Mouse (Mus musculus): Measurements from ENCODE around the gene Aldh4a1.

Aldh4a1 gene

DNA sequence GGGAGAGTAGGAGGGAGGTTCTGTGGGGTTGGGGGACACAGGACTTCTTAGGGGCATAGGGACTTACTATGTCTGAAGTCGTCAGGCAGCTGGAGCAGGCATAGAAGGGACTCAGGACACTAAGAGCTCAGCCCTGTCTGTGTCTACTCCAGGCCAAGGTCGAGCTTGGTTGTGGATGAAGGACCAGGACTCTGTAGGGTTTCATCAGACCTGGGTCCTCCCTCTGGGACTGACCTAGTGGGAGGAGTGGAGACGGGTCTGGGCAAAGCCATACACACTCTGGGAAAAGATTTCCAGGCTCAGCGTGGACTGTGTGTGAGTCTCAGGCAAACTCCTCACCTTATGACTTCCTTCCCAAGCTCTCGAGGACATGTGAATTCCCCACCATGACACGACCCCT lies 2.9 kb upstream of the Aldh4a1 start:
- DNase-seq (ENCODE audit: low read depth, low spot score), result no peak

DNA sequence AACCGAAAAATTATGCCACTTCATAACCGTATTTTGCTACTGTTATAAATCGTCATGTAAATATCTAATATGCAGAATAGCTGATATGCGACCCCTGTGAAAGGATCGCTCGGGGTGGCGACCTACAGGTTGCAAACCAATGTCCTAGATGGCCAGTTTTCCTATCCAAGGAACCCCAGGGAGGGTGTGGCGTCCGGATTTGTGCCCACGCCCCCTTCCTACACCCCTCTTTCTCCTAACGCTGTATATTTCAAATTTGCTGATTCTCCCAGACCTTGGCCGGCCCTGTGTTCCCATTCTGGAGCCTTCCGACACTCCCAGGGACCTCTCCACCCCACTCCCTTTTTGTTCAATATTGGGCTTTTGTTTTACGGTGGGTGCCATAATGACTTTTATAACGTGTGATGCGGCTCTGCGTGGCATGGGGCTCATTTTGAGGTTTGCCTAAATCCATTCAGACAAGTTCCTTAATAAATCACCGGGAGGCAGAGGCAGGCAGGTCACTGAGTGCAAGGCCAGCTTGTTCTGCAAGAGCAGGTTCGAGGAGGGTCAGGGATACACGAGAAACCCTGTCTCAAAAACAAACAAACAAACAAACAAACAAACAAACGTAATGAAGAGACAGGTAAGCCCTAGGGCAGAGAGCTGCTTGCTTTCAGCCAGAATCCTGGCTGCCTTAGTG lies 909 bp downstream of the Aldh4a1 start:
- no peak for DNase-seq (ENCODE audit: low read depth, low spot score)

DNA sequence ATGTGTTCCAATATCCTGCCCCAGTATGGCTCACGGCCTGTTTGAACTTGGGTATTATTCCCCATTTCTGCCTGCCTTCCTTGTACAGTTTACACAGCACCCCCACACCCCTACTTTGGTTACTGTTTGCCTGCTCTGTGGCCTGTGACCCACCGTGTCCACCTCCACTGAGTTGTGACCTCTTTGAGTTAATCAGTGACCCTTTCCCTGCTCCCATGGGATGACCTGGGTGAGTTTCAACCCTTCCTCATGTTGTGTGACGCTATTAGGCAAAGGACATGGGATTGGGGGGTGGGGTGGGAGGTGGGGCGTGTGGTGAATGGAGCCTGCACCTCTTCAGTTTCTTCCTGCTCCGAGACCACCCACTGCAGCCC lies 1.4 kb downstream of the Aldh4a1 start:
- no peak for DNase-seq (ENCODE audit: low read depth, low spot score)

DNA sequence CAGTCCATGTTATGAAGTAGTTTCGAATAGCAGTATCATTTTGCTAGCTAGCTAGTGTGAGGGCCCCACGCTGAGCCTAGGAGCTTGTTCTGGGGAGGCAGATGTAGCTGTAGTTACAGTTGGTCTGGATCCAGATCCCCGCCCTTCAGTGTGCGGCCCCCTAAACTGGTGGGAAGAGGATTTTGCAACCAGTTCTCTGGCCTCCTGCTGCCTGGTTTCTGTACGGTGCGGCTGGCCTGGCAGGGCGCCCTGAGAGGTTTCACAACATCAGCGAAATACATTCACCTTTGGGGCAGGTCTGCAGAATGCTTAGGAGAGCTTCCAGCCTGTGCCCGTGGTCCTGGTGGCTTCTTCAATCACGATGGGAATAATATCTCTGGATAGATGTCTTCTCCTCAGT lies 2.0 kb downstream of the Aldh4a1 start:
- no peak for DNase-seq (ENCODE audit: low read depth, low spot score)

DNA sequence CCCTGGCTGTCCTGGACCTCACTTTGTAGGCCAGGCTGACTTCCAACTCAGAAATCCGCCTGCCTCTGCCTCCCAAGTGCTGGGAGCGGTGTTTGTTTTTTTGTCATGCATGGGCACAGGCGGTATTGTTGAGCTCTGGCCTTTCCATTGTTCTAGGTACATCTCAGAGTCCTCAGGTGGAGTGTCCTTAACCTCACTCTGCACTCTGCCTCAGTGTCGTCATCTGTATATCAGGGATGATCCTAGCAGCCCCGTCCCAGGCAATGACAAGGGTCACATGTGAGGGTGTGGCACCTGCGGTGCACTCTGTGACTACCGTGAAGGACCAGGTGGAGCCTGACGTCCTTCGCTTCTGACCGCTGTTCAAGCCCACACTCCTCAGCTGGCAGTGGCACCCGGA lies 4.7 kb downstream of the Aldh4a1 start:
- DNase-seq (ENCODE audit: low read depth, low spot score), result no peak

DNA sequence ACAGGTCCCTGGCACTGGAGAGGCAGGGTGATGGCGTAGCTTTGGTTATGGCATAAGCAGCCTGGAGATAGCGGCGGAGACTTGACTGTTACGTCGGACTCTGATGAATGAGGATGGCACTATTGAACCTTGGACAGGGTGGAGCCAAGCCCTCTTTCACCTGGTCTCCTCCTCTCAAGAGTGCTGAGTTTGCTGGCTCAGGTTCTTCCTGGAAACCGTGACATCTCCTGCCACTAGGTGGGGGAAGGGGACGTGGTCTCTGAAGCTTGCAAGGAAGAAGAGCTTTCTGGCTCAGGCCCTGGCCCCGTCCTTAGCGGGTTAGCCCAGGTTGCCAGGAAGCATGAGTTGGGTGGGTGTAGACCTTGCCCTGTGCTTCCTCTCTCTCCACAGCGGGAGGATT lies 7.5 kb downstream of the Aldh4a1 start:
- no peak for DNase-seq (ENCODE audit: low read depth, low spot score)

DNA sequence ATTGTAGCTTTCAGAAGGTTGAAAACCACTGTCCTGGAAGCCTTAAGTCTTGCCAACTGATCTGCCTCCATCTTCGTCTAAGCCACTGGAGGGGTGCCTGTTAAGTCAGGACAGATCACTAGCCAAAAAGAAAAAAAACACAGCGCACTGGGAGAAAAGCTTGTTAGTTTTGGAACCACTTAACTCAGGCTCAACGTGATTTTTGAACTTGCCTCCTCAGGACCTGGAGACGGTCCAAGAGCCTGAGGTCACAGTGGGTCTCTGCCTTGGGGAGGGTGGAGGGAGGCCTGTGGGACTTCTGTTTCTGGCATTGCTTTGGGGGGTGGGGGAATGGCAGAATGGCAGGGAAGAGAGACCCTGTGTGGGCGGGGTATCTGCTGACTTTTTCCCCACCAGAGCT lies 8.5 kb downstream of the Aldh4a1 start:
- no peak for DNase-seq (ENCODE audit: low read depth, low spot score)

DNA sequence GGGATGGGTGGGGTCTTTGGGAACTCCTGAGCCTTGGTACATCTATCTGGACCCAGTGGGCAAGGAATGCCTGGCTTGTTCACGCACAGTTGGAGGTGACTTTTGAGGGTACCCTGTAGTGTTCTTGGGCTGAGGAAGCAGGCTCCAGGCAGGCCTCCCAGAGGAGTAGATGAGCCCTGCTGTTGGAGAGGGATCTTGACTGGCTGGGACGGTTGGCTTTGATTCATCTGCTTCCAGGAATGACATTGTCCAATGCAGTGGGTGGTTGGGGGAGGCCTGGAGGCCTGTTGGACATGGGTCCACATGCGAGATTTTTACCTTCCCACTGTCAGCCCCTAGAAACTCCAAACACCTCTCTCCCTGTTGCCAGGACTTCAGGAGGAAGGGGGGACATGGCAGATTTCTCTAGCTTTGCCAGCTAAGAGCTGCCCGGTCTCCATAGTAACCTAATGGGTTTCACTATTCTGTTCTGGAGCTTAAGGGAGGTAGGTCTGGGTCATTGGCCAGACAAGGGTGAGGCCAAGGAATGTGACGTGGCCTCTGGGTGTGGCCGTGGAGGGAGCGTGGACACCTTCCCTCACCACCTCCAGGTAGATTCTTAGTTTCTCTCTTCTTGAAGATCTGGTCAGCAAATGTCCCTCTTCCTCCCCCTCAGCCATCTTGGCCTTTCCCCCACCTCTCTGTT lies 9.0 kb downstream of the Aldh4a1 start:
- DNase-seq (ENCODE audit: low read depth, low spot score), result no peak

DNA sequence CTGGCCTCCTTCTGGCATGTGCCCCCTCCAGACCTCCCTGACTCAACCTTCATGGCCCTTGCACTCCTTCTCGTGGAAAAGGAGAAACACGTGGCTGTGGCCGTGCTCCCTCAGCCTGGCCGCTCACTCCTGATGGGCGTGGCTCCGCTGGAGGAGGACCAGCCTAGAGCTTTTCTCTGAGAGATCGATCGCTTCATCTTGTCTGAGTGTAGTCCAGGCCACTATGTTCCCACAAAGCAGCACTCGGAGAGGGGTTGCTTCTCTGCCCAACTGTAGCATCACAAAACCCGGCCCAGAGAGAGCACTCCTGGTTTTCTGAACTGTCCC lies 9.6 kb downstream of the Aldh4a1 start:
- DNase-seq (ENCODE audit: low read depth, low spot score), result no peak

DNA sequence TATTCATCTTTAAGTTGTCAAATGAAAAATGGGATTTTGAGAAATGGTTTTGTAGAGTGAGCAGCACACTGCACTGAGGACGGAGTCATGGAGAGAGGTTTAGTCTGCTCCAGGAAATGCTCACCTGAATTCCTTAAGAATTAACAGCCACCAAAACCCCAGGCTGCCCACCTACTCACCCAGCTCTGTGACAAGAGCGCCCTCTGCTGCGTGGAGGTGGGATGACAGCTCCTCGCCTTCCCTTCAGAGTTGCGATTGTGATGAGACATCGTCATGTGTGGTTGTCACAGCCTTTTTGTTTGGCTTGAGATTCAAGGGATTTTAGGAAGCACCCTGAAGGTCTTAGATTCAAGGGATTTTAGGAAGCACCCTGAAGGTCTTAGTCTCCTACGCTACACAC lies 13.7 kb downstream of the Aldh4a1 start:
- no peak for DNase-seq (ENCODE audit: low read depth, low spot score)

DNA sequence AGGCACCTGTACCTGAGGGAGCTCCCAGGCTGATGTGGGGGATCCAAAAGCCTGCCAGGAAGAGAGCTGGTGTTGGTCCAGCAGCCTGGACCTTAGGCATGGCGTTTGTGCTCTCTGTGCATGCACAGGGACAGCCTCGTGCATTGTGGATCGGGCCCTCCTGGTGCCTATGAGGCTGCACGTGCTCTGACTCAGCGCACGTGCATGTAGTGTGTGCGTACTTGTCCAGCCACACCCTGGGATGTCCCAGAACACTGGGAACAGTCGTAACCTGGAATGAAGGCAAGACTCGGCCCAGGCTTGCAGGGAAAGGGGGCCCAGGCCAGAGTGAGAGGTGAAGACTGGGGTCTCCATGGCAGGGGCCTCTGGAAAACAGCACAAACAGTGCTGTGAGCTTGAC lies 15.2 kb downstream of the Aldh4a1 start:
- no peak for DNase-seq (ENCODE audit: low read depth, low spot score)

DNA sequence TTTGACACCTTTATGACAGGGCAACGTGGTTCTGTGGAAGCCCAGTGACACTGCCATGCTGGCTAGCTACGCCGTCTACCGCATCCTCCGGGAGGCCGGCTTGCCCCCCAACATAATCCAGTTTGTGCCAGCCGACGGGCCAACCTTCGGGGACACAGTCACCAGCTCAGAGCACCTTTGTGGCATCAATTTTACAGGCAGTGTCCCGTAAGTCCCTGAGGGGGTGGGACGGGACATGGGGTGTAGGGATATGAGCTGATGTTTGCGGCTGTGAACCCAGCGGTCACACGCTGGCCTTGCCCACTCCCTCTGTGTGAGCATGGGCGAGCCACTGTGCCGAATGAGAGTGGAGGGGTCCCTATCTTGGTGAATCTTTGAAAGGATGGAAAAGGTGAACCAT lies 15.7 kb downstream of the Aldh4a1 start:
- no peak for DNase-seq (ENCODE audit: low read depth, low spot score)

DNA sequence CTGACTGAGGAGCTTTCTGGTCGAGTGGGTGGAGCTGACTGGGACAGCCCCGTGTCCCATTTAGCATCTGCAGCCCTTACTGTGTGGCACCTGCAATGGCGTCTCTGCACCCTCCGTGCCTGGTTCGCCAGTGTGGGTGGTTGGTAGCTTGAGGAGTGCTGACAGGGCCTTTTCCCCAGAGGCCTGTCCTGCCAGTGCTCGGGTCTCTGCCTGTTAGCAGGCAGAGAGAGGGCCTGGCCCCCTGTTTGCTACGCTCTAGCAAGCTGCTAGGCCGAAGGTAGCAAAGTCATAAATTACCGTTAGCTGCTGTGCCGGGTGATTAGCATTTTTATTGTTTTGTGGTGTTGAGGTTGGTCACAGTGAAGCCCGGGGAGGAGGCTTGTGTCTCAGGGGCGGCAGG lies 17.1 kb downstream of the Aldh4a1 start:
- DNase-seq (ENCODE audit: low read depth, low spot score), result no peak

DNA sequence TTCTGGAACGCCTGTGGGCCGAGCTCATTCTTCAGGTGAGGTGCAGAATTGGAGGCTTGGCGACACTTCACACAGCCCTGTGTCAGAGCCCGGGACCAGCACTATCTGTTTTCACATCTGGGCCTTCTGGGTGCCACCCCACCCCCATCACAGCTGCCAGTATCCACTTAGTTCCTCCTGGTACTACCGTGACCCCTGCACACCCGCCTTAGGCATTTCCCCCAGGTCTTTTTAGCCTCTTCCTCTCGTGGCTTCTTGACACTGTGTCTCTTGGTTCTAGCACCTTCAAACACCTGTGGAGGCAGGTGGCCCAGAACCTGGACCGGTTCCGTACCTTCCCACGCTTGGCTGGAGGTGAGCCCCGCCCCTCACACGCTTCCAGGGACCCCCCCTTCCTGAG lies 17.7 kb downstream of the Aldh4a1 start:
- no peak for DNase-seq (ENCODE audit: low read depth, low spot score)

DNA sequence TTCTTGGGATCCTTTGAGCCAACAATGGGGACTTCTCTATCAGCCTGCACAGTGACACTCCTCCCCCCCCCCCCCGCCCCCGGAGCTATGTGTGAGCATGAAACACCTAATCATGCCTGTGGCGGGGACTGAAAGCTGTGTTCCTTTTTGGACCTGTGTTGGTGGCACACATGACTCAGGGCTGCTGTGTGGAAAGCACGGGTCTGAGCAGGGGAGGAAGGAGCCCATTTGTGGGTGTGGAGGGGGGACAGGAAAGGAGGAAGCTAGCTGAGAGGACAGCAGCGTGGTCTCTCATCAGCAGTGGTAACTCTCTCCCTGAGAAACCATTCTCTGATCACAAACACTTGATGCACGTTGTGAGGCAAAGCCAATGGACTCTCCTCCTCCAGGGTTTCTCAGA lies 18.1 kb downstream of the Aldh4a1 start:
- DNase-seq (ENCODE audit: low read depth, low spot score), result no peak

DNA sequence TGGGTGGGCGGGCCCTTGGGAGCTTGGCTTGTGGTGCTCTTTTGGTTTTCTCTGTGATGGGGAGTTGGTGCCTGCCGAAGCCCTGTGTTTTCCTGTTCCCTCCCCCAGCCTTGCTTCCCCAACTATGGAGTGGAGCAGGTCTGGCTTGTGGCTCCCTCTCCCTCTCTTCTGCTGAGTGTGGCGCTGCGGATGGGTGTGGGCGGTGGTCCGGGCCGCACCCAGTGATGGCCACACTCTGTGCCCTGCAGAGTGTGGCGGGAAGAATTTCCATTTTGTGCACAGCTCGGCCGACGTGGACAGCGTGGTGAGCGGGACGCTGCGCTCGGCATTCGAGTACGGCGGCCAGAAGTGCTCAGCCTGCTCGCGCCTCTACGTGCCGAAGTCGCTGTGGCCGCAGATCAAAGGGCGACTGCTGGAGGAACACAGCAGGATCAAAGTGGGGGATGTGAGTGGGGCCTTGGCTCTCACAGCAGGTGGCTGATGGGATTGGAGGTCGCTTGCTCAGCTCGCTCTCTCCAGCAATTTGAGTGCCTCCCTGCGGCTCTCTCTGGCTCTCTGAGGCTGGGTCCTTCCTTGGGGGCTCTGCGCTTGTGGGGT lies 19.3 kb downstream of the Aldh4a1 start:
- DNase-seq (ENCODE audit: low read depth, low spot score), result no peak

DNA sequence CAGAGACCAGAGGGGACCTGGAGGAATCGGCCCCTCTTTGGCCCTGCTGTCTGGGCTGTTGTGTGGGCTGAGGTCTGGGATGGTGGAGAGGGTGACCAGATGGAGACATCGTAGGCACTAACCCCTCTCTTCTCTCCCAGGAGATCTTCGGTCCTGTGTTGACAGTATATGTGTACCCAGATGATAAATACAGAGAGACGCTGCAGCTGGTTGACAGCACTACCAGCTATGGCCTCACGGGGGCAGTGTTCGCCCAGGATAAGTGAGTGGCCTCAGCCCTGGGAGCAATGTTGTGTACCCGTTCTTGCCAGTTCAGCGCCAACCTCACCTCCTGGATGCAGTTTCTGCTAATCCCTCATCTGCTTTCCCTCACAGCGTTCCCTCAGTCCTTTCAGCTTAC lies 21.3 kb downstream of the Aldh4a1 start:
- peak; percentile 19 for DNase-seq (ENCODE audit: low read depth, low spot score)

DNA sequence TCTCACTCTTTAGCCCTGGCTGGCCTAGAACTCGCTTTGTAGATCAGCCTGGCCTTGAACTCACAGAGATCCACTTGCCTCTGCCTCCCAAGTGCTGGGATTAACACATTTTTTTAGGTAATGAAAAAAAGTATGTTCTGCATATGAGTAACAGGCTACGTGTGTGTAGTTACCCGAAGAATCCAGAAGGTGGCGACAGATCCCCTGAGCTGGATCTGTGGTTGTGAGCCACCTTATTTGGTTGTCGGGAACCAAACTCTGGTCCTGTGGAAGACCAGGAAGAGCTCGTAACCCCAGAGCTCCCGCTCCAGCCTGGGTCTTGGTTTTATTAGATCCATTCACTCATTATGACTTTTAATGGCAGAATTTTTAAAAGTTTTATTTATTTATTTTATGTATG lies 24.2 kb downstream of the Aldh4a1 start:
- no peak for DNase-seq (ENCODE audit: low read depth, low spot score)

DNA sequence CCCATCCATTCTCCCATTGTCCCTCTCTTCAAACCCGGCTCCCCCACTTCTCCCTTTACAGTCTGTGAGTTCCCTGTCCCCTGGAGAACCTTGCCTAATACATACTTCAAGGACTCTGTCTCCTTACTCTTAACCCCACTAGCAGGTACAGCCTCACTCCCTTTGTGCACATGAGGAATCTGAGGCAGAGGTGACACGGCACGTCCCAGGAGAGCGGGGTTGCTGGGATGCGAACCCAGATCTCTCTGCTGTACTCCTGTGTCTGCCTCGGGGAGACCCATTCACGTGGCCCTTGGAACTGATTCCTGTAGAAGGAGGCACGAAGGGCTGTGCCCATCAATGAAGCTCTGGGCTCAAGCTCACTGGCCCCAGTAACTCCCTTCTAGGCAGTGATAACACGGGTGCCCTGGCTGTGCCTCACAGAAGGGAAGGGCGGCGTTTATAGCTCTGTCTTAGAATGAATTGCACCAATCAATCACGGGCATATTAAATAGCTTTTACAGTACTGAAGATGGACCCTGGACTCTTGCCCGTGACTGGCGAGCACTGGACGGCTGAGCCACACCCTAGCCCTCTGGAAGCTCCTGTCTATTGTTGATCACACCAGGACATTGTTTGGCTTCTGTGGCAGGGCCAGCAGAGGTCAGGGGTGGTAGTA lies 27.5 kb downstream of the Aldh4a1 start:
- DNase-seq (ENCODE audit: low read depth, low spot score), result no peak

DNA sequence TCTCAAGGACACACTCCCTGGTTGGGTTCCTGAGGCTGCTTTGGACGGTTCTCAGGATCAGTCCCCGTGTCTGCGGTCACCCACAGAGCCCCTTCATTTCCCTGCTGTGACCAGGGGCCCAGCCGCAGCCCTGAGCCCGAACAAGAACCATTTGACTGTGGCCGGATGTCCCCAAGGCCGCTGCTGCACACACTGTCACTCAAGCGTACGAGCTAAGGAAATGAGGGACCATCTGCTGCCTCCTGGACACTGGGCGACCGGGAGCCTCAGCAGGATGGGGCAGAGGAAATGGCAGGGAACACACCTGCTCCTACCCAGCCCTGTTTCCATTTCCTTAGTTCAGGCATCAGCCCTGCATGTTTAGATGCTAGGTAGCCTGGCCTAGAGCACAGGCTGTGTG lies 28.2 kb downstream of the Aldh4a1 start:
- DNase-seq (ENCODE audit: low read depth, low spot score), result no peak

DNA sequence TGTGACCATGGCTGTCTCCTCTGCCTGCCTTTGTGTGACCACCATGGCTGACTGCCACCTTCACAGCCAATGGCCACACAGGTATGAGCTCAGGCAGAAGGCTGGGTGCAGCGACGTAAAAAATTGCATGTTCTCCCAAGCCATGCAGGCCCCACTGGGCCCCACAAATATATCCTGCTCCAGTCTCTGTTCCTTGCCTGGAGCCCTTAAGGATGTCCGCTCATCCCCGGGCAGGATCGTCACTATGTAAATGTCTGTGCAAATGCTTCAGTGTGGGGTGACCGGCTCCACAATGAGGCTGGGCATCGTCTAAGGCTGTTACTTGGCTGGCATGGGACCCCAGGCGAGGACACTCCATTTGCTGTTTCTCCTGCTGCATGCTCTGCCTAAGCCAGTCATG lies 30.6 kb downstream of the Aldh4a1 start, which contains the start of gene Tas1r2:
Gene Tas1r2, plus strand, starts transcription at position 301 of the 400 bp plus-strand sequence.
- no peak for DNase-seq (ENCODE audit: low read depth, low spot score)

DNA sequence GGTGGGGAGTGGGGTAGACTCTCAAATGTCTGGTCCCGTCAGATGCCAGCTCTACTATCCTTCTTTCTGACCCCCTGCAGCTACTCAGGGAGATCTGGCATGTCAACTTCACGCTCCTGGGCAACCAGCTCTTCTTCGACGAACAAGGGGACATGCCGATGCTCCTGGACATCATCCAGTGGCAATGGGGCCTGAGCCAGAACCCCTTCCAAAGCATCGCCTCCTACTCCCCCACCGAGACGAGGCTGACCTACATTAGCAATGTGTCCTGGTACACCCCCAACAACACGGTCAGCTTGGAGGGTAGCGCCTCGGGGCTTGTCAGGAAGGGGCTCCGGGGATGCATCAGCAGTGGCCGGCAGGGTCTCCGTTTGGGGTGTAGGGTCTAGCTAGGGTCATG lies 39.2 kb downstream of the Aldh4a1 start:
- no peak for DNase-seq (ENCODE audit: low read depth, low spot score)

DNA sequence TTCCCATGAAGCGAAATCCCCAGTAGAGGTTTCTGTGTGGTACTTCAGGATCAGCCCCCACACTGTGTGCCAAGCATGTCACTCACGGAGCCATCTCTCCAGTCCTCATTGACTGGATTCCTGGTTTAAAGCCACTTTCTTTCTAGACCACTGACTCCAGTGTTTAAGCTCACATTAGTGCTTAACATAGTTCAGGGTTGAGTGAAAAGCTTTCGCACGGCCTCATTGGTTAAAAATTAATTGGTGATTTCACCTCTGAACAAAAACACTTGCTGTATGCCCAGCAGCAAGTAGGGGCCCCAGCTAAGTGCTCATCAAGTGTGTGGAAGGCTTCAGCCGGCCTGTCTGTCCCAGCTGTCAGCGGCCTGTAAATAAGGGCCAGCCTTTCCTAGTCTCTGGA lies 45.0 kb downstream of the Aldh4a1 start:
- DNase-seq (ENCODE audit: low read depth, low spot score), result no peak

All from telencephalon, adult 2 months (tissue).